Comparison of ENCODE assay signal across 31 mouse cellular contexts in genomic region chr7:49919494-49919893, GRCm38 (mm10). TPM values are rescaled to one million over a fixed set of nuclear protein-coding genes. Genes with fewer than 3 reads are reported as not detected.
DNase-seq lines count a peak whose midpoint lies in the region; ATAC-seq and TF ChIP-seq lines count a peak whose summit lies in the region.
"Had no signal": no experiment of that assay in that cellular context is flagged by ENCODE, and none has a peak within 500 bp of the region (broad histone marks: within the 10 kb centered on the region; RNA-seq: fewer than 3 reads in every experiment).

No protein-coding gene starts in this region.

- no peak overlapping the region for H3K4me2 ChIP-seq in intestine, postnatal 0 days (replicated peaks; ENCODE audit: low read depth)
- H3K4me2 ChIP-seq: embryonic facial prominence, embryonic 12.5 days; embryonic facial prominence, embryonic 15.5 days; heart, embryonic 11.5 days; hindbrain, embryonic 13.5 days had no signal

- TF ChIP-seq RAD21 in MEL (IDR thresholded peaks at IDR 0.05; ENCODE audit: low read depth, low read length), result no peak

- TF ChIP-seq POLR2A in MEL (IDR thresholded peaks at IDR 0.05; ENCODE audit: control insufficient read depth in 1 of 2, insufficient read depth in 1 of 2, low read depth in 1 of 2, low read length in 2 of 2, poor library complexity in 1 of 2), result no peak

- H3K27me3 ChIP-seq in MEL (ENCODE audit: control insufficient read depth in 1 of 2, insufficient read depth in 2 of 2, low read length in 2 of 2), result no peaks in the 10 kb centered on the region
- H3K27me3 ChIP-seq in hindbrain, embryonic 10.5 days (ENCODE audit: insufficient read depth, poor library complexity, severe bottlenecking), result peaks cover 90% of the 10 kb centered on the region
- peaks cover 33% of the 10 kb centered on the region for H3K27me3 ChIP-seq in intestine, postnatal 0 days (replicated peaks; ENCODE audit: control insufficient read depth, insufficient read depth, low read length)

- 87% methylated on average over 4 of the region's 4 CpGs for WGBS in hindbrain, embryonic 10.5 days
- WGBS in intestine, postnatal 0 days, result 75% methylated on average over 4 of the region's 4 CpGs

- no peak overlapping the region for H3K4me3 ChIP-seq in MEL (ENCODE audit: control insufficient read depth in 1 of 2, insufficient read depth in 1 of 2, low read depth in 2 of 2, low read length in 2 of 2)
- no peak overlapping the region for H3K4me3 ChIP-seq in hindbrain, embryonic 10.5 days
- H3K4me3 ChIP-seq in intestine, postnatal 0 days (ENCODE audit: low read depth, low read length), result no peak overlapping the region
- H3K4me3 ChIP-seq: embryonic facial prominence, embryonic 12.5 days; embryonic facial prominence, embryonic 15.5 days; gastrocnemius, adult 2 months; hindbrain, embryonic 13.5 days had no signal

- no peaks in the 10 kb centered on the region for H3K36me3 ChIP-seq in MEL (ENCODE audit: control insufficient read depth in 1 of 2, insufficient read depth in 2 of 2, low read length in 2 of 2)
- H3K36me3 ChIP-seq in hindbrain, embryonic 10.5 days, result no peaks in the 10 kb centered on the region
- no peaks in the 10 kb centered on the region for H3K36me3 ChIP-seq in intestine, postnatal 0 days (ENCODE audit: control insufficient read depth, insufficient read depth)
- H3K36me3 ChIP-seq: embryonic facial prominence, embryonic 12.5 days; embryonic facial prominence, embryonic 15.5 days had no signal

- TF ChIP-seq EP300 in MEL (IDR thresholded peaks at IDR 0.05; ENCODE audit: low read depth in 1 of 2, low read length in 2 of 2), result no peak

- H3K79me2 ChIP-seq in MEL (ENCODE audit: control insufficient read depth, insufficient read depth, low read length, poor library complexity), result no peaks in the 10 kb centered on the region

- H3K4me1 ChIP-seq in MEL (ENCODE audit: control insufficient read depth in 1 of 2, insufficient read depth in 2 of 2, low read length in 2 of 2), result peaks cover 0 to 6% of the 10 kb centered on the region in 2 experiments; a peak in 2 of 4 replicates
- peaks cover 12% of the 10 kb centered on the region for H3K4me1 ChIP-seq in hindbrain, embryonic 10.5 days (replicated peaks)
- 0 out of 2 replicates have a peak, but pooled peaks cover 3% of the 10 kb centered on the region for H3K4me1 ChIP-seq in intestine, postnatal 0 days (replicated peaks; ENCODE audit: control insufficient read depth, insufficient read depth, low read length)
- H3K4me1 ChIP-seq: embryonic facial prominence, embryonic 12.5 days; embryonic facial prominence, embryonic 15.5 days had no signal

- DNase-seq in 3T3-L1 (ENCODE audit: low read depth, low spot score) (peak; percentile 5), 416B (ENCODE audit: low read depth) (peak; percentile 19), MEL (ENCODE audit: low read depth, low spot score) (peak; percentile 20)
- no peak for DNase-seq in spleen, adult 12 weeks (ENCODE audit: low spot score)
- DNase-seq in hindbrain, embryonic 10.5 days (ENCODE audit: low spot score), result no peak
- DNase-seq: adrenal gland, postnatal 10 days; adrenal gland, postnatal 36 days; cerebellum, adult 2 months; cerebellum, adult 9-11 months; cerebellum, postnatal 25 days; forebrain, postnatal 0 days; gastrocnemius, adult 2 months; gastrocnemius, postnatal 14 days; heart, adult 11 months; kidney, adult 11 months had no signal

- H3K9ac ChIP-seq in MEL (ENCODE audit: control insufficient read depth, low read depth, low read length, poor library complexity, severe bottlenecking), result no peak overlapping the region
- H3K9ac ChIP-seq in intestine, postnatal 0 days (ENCODE audit: low read depth, low read length), result no peak overlapping the region
- H3K9ac ChIP-seq: embryonic facial prominence, embryonic 12.5 days; embryonic facial prominence, embryonic 15.5 days; forebrain, postnatal 0 days; hindbrain, embryonic 13.5 days had no signal

- H3K9me3 ChIP-seq in MEL (replicated peaks; ENCODE audit: insufficient read depth, low read length), result no peaks in the 10 kb centered on the region
- 0 out of 2 replicates have a peak, but pooled peaks cover 2% of the 10 kb centered on the region for H3K9me3 ChIP-seq in hindbrain, embryonic 10.5 days
- H3K9me3 ChIP-seq in intestine, postnatal 0 days (ENCODE audit: control insufficient read depth), result no peaks in the 10 kb centered on the region
- H3K9me3 ChIP-seq: embryonic facial prominence, embryonic 12.5 days; embryonic facial prominence, embryonic 15.5 days; hindbrain, embryonic 13.5 days had no signal

- TF ChIP-seq CTCF in MEL (IDR thresholded peaks at IDR 0.05 in 2 of 3, conservative IDR thresholded peaks at IDR 0.05 in 1 of 3; ENCODE audit: control insufficient read depth in 1 of 3, insufficient read depth in 1 of 3, low read depth in 2 of 3, low read length in 3 of 3, poor library complexity in 1 of 3, severe bottlenecking in 1 of 3), result peak in 1 of 3 experiments; percentile 10; a peak in 1 of 6 replicates
- no peak for TF ChIP-seq CTCF in intestine, postnatal 0 days (IDR thresholded peaks at IDR 0.05; ENCODE audit: low read depth)

- ATAC-seq in intestine, postnatal 0 days, result no peak
- ATAC-seq: CD4-positive, CD25-positive, alpha-beta regulatory T cell, adult 4 months; forebrain, embryonic 14.5 days; forebrain, postnatal 0 days had no signal

- no peak overlapping the region for H3K27ac ChIP-seq in MEL (ENCODE audit: control insufficient read depth, low read depth, low read length)
- H3K27ac ChIP-seq in hindbrain, embryonic 10.5 days, result no peak overlapping the region
- no peak overlapping the region for H3K27ac ChIP-seq in intestine, postnatal 0 days (ENCODE audit: low read depth, low read length)
- H3K27ac ChIP-seq: embryonic facial prominence, embryonic 12.5 days; embryonic facial prominence, embryonic 15.5 days; gastrocnemius, adult 2 months; hindbrain, embryonic 13.5 days had no signal

TF ChIP-seq in MEL, 35 proteins besides CTCF, POLR2A, EP300 and RAD21:
- TF ChIP-seq TBP (IDR thresholded peaks at IDR 0.05; ENCODE audit: low read depth, low read length) (no peak), ZKSCAN1 (IDR thresholded peaks at IDR 0.05; ENCODE audit: low read depth, low read length) (no peak), CHD2 (IDR thresholded peaks at IDR 0.05; ENCODE audit: low read length) (no peak), BHLHE40 (IDR thresholded peaks at IDR 0.05; ENCODE audit: borderline replicate concordance, low read depth, low read length) (no peak), MYB (IDR thresholded peaks at IDR 0.05; ENCODE audit: low read depth, low read length) (no peak), MYC (IDR thresholded peaks at IDR 0.05; ENCODE audit: low read depth, low read length) (no peak)

RNA-seq across cellular contexts. Expression of gene Slc6a5, which starts 9.5 kb away (rescaled TPM):
- total RNA-seq in MEL (2012; rRNA removed), result not detected in 2 replicates
- polyA plus RNA-seq in MEL (2012; ENCODE audit: insufficient read depth in 1 of 2, insufficient read length in 2 of 2, low read depth in 1 of 2, low replicate concordance in 2 of 2, missing spikeins in 1 of 2), result not detected
- polyA plus RNA-seq in hindbrain, embryonic 10.5 days (2016; fragmentation: Nextera tagmentation; extraction: Ambion mirVana), result 0.60 and 4.1 TPM in 2 replicates
- polyA plus RNA-seq in intestine, postnatal 0 days (2015; fragmentation: Nextera tagmentation; extraction: Ambion mirVana), result not detected in 2 replicates
- total RNA-seq: common myeloid progenitor, adult 5-6 weeks; gastrocnemius, adult 2 months; gastrocnemius, postnatal 14 days; heart, adult 8-10 months; heart, postnatal 25 days; hematopoietic stem cell, adult 5-6 weeks had no signal
- polyA plus RNA-seq: C2C12; CD4-positive, CD25-positive, alpha-beta regulatory T cell, adult 4 months; embryonic facial prominence, embryonic 15.5 days; forebrain, embryonic 11.5 days; forebrain, embryonic 14.5 days; forebrain, postnatal 0 days; heart, embryonic 11.5 days; heart, embryonic 14.5 days; heart, postnatal 0 days; intestine, embryonic 14.5 days had no signal

RNA-seq across cellular contexts. Expression of gene Nell1, which starts 55.2 kb away (rescaled TPM):
- total RNA-seq in MEL (2012; rRNA removed), result not detected in 2 replicates
- not detected for polyA plus RNA-seq in MEL (2012; ENCODE audit: insufficient read depth in 1 of 2, insufficient read length in 2 of 2, low read depth in 1 of 2, low replicate concordance in 2 of 2, missing spikeins in 1 of 2)
- 1.2 and 1.6 TPM in 2 replicates for polyA plus RNA-seq in hindbrain, embryonic 10.5 days (2016; fragmentation: Nextera tagmentation; extraction: Ambion mirVana)
- 1.8 and 1.9 TPM in 2 replicates for polyA plus RNA-seq in intestine, postnatal 0 days (2015; fragmentation: Nextera tagmentation; extraction: Ambion mirVana)
- total RNA-seq: common myeloid progenitor, adult 5-6 weeks; heart, postnatal 25 days; hematopoietic stem cell, adult 5-6 weeks had no signal
- polyA plus RNA-seq: C2C12; CD4-positive, CD25-positive, alpha-beta regulatory T cell, adult 4 months had no signal

Comparison
In these comparisons a context has a peak if more than half of its experiments do, and no peak if none do; other contexts are left out.
1. DNase-seq: peak in 3T3-L1 (single experiment), 416B (single experiment) and MEL (single experiment); none in spleen, adult 12 weeks (single experiment) and hindbrain, embryonic 10.5 days (single experiment).